Mouse (Mus musculus) hindbrain, embryonic 15.5 days (tissue): Measurements from ENCODE around the gene Slc27a5. TPM values are rescaled to one million over a fixed set of nuclear protein-coding genes. Genes with fewer than 3 reads are reported as not detected.

ENCODE experiments used
- ATAC-seq: fragments of 200-750 bp; cut with Nextera tagmentation; 2 replicates; pipeline ENCODE4 v1.8.0; 2017; ENCODE audit warnings: low read depth, moderate number of reproducible peaks, moderate TSS enrichment; ENCODE audit not compliant: low FRiP score
- H3K27ac ChIP-seq: fragments of 300-500 bp; sonication (generic); replicated peaks from 2 replicates; pipeline ENCODE4 v1.5.1; 2015; ENCODE audit warnings: mild to moderate bottlenecking, inconsistent platforms
- H3K27me3 ChIP-seq: fragments of 300-500 bp; sonication (generic); 2 replicates; pipeline ENCODE4 v1.6.1; 2015; ENCODE audit warnings: control low read depth, inconsistent platforms
- H3K36me3 ChIP-seq: fragments of 300-500 bp; sonication (generic); 2 replicates; pipeline ENCODE4 v1.6.1; 2015; ENCODE audit warnings: control low read depth, inconsistent platforms
- H3K4me1 ChIP-seq: fragments of 300-500 bp; sonication (generic); replicated peaks from 2 replicates; pipeline ENCODE4 v1.6.1; 2015; ENCODE audit warnings: control low read depth, inconsistent platforms
- H3K4me2 ChIP-seq: fragments of 300-500 bp; sonication (generic); 2 replicates; pipeline ENCODE4 v1.6.1; 2015; ENCODE audit warnings: moderate library complexity, mild to moderate bottlenecking, inconsistent platforms
- H3K4me3 ChIP-seq: fragments of 300-500 bp; sonication (generic); 2 replicates; pipeline ENCODE4 v1.5.1; 2015; ENCODE audit warnings: mild to moderate bottlenecking, inconsistent platforms
- H3K9ac ChIP-seq: fragments of 300-500 bp; sonication (generic); 2 replicates; pipeline ENCODE4 v1.6.1; 2015; ENCODE audit warnings: inconsistent platforms
- H3K9me3 ChIP-seq: fragments of 300-500 bp; sonication (generic); 2 replicates; pipeline ENCODE4 v1.6.1; 2016; ENCODE audit warnings: control low read depth, inconsistent platforms
- WGBS: fragments of 180-500 bp; shearing (Covaris S2); methylation state at CpG from one replicate; pipeline ENCODE4 v1.1.7; 2015; 5-methylcytosine and 5-hydroxymethylcytosine counted together
- polyA plus RNA-seq: library from polyadenylated mRNA; unstranded; fragments of >200 nt; fragmentation: Nextera tagmentation; extraction: Ambion mirVana; gene quantifications from 2 replicates; pipeline ENCODE4 v1.2.1, GENCODE M21; 2015

The Slc27a5 gene
- polyA plus RNA-seq, 1 experiment from 2014 or later: 0.39 TPM

DNA sequence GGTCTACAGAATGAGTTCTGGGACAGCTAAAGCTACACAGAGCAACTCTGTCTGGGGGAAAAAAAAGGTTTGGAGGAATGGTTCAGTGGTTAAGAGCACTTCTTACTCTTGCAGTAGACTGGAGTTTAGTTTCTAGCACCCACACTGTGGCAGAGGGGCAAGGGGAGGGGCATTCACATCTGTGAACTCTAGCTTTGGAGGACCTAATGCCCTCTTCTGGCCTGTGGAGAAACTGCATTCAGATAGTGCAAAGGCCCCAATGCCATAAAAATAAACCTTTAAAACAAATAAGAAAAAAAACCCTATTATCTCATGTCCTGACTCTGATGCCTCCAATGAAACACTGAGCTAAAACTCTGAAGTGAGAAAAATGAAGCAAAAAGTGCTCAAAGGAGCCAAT, 54.5 kb downstream of the Slc27a5 start:
- Histone ChIP-seq H3K27ac (no peak overlapping the region), H3K9me3 (no peaks in the 10 kb centered on the region), H3K9ac (no peak overlapping the region), H3K4me3 (no peak overlapping the region), H3K27me3 (no peaks in the 10 kb centered on the region), H3K4me2 (no peak overlapping the region), H3K36me3 (no peaks in the 10 kb centered on the region), H3K4me1 (no peaks in the 10 kb centered on the region)
- ATAC-seq: no peak

DNA sequence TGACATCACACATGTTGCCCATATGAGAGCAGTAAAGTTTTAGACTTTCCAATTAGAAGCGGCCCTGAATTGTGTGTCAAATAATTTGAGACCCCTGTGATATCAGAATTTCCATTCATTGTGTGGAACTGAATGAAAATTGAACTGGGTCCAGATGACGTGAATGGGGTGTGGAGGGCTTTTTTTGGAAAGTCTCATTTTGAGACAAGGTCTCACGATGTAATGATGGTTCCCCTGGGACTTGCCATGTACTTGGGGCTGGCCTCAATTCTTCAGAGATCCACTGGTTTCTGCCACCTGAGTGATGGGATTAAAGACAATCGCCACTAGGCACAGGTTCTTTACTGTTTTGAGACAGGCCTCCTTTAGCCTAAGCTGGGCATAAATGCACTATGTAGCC, 57.4 kb downstream of the Slc27a5 start:
- no peaks in the 10 kb centered on the region for H3K36me3 ChIP-seq

More for the DNA sequence above, 57.4 kb downstream of the Slc27a5 start:
- Histone ChIP-seq H3K27ac (no peak overlapping the region), H3K9me3 (no peaks in the 10 kb centered on the region), H3K4me3 (no peak overlapping the region), H3K9ac (no peak overlapping the region), H3K27me3 (no peaks in the 10 kb centered on the region), H3K4me1 (no peaks in the 10 kb centered on the region), H3K4me2 (no peak overlapping the region)
- no peak for ATAC-seq
- WGBS: 85% methylated on average over 4 of the region's 4 CpGs

Other genes with a start within 250 kb of the Slc27a5 start
- gene Zscan18, start 194.6 kb downstream of the Slc27a5 start, polyA plus RNA-seq: 28.2 and 33.1 TPM in 2 replicates
- 28.3 and 30.0 TPM in 2 replicates for gene Zfp329, start 179.3 kb downstream of the Slc27a5 start, polyA plus RNA-seq
- 26.2 and 27.6 TPM in 2 replicates for gene Zfp110, start 163.4 kb downstream of the Slc27a5 start, polyA plus RNA-seq
- 7.5 TPM in 2 replicates for gene Zfp128, start 117.0 kb downstream of the Slc27a5 start, polyA plus RNA-seq
- 9.9 and 12.4 TPM in 2 replicates for gene Zscan22, start 100.4 kb downstream of the Slc27a5 start, polyA plus RNA-seq
- 549 and 585 TPM in 2 replicates for gene Rps5, start 75.9 kb downstream of the Slc27a5 start, polyA plus RNA-seq
- 1.1 and 1.3 TPM in 2 replicates for gene Rnf225, start 70.8 kb downstream of the Slc27a5 start, polyA plus RNA-seq
- gene Zfp324, start 32.4 kb downstream of the Slc27a5 start, polyA plus RNA-seq: 13.4 and 13.6 TPM in 2 replicates
- 11.7 and 11.8 TPM in 2 replicates for gene Zfp446, start 20.3 kb downstream of the Slc27a5 start, polyA plus RNA-seq
- gene Trim28, start 922 bp upstream of the Slc27a5 start, polyA plus RNA-seq: 217 and 230 TPM in 2 replicates
- gene Zbtb45, start 11.8 kb upstream of the Slc27a5 start, polyA plus RNA-seq: 40.7 and 42.5 TPM in 2 replicates
- 170 and 171 TPM in 2 replicates for gene Chmp2a, start 36.6 kb upstream of the Slc27a5 start, polyA plus RNA-seq
- 162 and 163 TPM in 2 replicates for gene Ube2m, start 40.1 kb upstream of the Slc27a5 start, polyA plus RNA-seq
- gene Mzf1, start 56.6 kb upstream of the Slc27a5 start, polyA plus RNA-seq: 9.0 and 9.3 TPM in 2 replicates
- gene Vmn1r85, start 97.0 kb upstream of the Slc27a5 start, polyA plus RNA-seq: 0.13 and 0.14 TPM in 2 replicates
- gene Vmn1r86, start 121.7 kb upstream of the Slc27a5 start, polyA plus RNA-seq: 0.03 TPM in 1 of 2 replicates, not detected in the other
- gene Vmn1r87, start 142.0 kb upstream of the Slc27a5 start, polyA plus RNA-seq: not detected in 2 replicates
- not detected in 2 replicates for gene Vmn1r88, start 161.4 kb upstream of the Slc27a5 start, polyA plus RNA-seq
- not detected in 2 replicates for gene Vmn1r89, start 214.8 kb upstream of the Slc27a5 start, polyA plus RNA-seq